Mouse (Mus musculus): ENCODE data around the gene Gipc2. TPM values are rescaled to one million over a fixed set of nuclear protein-coding genes. Genes with fewer than 3 reads are reported as not detected.
A peak's percentile ranks its signal among the peaks of the same experiment; 100 is the strongest.

The Gipc2 gene
- polyA plus RNA-seq, 1 experiment from 2014 or later: 3.1 TPM

DNA sequence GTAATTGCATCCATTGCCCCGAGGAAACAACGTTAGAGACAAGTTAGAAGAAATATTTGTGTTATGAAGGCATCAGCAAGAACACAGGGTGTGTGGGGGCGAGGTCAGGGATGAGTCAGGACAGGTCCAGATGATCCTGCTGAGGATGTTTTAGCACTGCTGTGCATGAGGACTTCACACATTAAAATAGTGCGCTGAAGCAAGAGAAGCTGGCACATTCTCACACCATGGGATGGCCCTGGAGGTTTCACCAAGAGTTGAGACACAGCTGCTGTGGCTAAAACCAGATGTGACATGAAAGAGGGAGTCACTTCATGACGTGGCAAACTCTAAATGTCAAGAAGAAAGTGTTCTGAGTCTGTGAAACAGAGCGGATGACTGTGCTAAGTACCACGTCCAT is 38.9 kb downstream of the Gipc2 start:
- Histone ChIP-seq H3K9me3 (no peaks in the 10 kb centered on the region), H3K9ac (no peak overlapping the region), H3K4me3 (no peak overlapping the region), H3K4me1 (peaks cover 7% of the 10 kb centered on the region), H3K27me3 (no peaks in the 10 kb centered on the region), H3K36me3 (no peaks in the 10 kb centered on the region), H3K27ac (no peak overlapping the region), H3K4me2 (no peak overlapping the region)
- ATAC-seq (ENCODE audit: insufficient number of reproducible peaks, insufficient read depth, low FRiP score, low TSS enrichment, low read depth): no peak
- 49% methylated on average over 7 of the region's 7 CpGs for WGBS

- no peaks in the 10 kb centered on the region for H3K9me3 ChIP-seq
- no peaks in the 10 kb centered on the region for H3K36me3 ChIP-seq
- no peak overlapping the region for H3K27ac ChIP-seq
- H3K4me2 ChIP-seq: no peak overlapping the region
- no peak overlapping the region for H3K4me3 ChIP-seq
- H3K9ac ChIP-seq: no peak overlapping the region
- ATAC-seq (ENCODE audit: insufficient number of reproducible peaks, insufficient read depth, low FRiP score, low TSS enrichment, low read depth): no peak
- H3K27me3 ChIP-seq: no peaks in the 10 kb centered on the region
- peaks cover 15% of the 10 kb centered on the region for H3K4me1 ChIP-seq
- 81% methylated on average over 3 of the region's 3 CpGs for WGBS
These were observed 43.3 kb downstream of the Gipc2 start for GRCm38 (mm10) chr3:152122720-152123119.

- Histone ChIP-seq H3K27ac (peak overlapping the region; percentile 60), H3K27me3 (no peaks in the 10 kb centered on the region), H3K4me2 (no peak overlapping the region), H3K4me1 (peaks cover 15% of the 10 kb centered on the region), H3K9ac (no peak overlapping the region), H3K4me3 (no peak overlapping the region), H3K36me3 (no peaks in the 10 kb centered on the region), H3K9me3 (no peaks in the 10 kb centered on the region)
- WGBS: 48% methylated on average over 6 of the region's 6 CpGs
- peak; percentile 68; the same call in 1 of the 2 replicates for ATAC-seq (ENCODE audit: insufficient number of reproducible peaks, insufficient read depth, low FRiP score, low TSS enrichment, low read depth)
These were observed 43.9 kb downstream of the Gipc2 start for GRCm38 (mm10) chr3:152122101-152122500.

DNA sequence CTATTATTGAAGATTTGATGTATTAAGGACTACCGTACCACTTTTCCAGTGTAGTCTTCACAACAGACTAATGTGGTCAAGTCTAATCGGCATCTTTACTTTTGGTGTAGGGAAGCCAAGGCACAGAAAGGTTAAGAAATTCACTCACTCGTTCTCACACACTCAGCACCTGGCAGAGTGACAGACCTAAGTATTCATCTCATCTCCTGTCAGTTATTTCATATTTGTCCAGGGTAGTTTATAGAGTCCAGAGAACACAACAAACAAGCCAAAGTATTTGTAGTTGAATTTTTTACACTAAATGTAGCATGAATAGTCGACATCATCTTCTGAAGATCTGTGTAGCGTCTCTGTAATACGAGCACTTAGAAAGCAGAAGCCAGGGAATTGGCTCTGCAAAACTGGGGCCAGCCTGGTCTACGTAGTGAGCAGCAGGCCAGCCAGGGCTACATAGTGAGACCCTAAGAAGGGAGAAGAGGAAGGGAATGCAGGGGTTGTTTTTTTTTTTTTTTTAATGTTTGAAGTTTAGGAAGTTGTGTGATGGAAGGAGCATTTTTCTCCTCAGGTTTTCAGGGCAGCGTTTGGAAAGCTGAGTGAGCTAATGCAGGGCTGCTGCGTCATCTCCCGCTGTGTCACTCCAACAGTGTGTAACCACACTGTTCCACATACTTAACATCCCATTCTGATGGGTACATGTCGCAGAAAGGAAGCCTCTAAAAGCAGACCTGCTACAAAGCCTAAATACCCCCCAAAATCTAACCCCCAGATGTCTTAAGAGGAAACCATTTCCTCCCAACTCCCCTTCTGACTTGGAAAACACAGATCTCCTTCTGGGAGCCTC is 44.6 kb downstream of the Gipc2 start:
- Histone ChIP-seq H3K27ac (peak overlapping the region; percentile 60; the same call in 1 of the 2 replicates), H3K36me3 (no peaks in the 10 kb centered on the region)

GRCm38 (mm10) chr3:152119987-152120386 is 46.0 kb downstream of the Gipc2 start:
- no peak overlapping the region for H3K4me2 ChIP-seq
- ATAC-seq (ENCODE audit: insufficient number of reproducible peaks, insufficient read depth, low FRiP score, low TSS enrichment, low read depth): no peak
- H3K9me3 ChIP-seq: no peaks in the 10 kb centered on the region
- no peaks in the 10 kb centered on the region for H3K27me3 ChIP-seq
- no peak overlapping the region for H3K27ac ChIP-seq
- H3K9ac ChIP-seq: no peak overlapping the region
- 54% methylated on average over 4 of the region's 4 CpGs for WGBS
- H3K4me3 ChIP-seq: no peak overlapping the region
- no peaks in the 10 kb centered on the region for H3K36me3 ChIP-seq
- peaks cover 15% of the 10 kb centered on the region for H3K4me1 ChIP-seq

More for the DNA sequence above, 44.6 kb downstream of the Gipc2 start:
- no peak for ATAC-seq (ENCODE audit: insufficient number of reproducible peaks, insufficient read depth, low FRiP score, low TSS enrichment, low read depth)
- Histone ChIP-seq H3K9ac (no peak overlapping the region), H3K9me3 (no peaks in the 10 kb centered on the region), H3K4me1 (peaks cover 15% of the 10 kb centered on the region), H3K27me3 (no peaks in the 10 kb centered on the region), H3K4me3 (no peak overlapping the region), H3K4me2 (no peak overlapping the region)
- WGBS: 75% methylated on average over 11 of the region's 11 CpGs

- no peak overlapping the region for H3K9ac ChIP-seq
- H3K4me2 ChIP-seq: no peak overlapping the region
- H3K4me1 ChIP-seq: peaks cover 33% of the 10 kb centered on the region
- no peak overlapping the region for H3K4me3 ChIP-seq
- H3K27me3 ChIP-seq: no peaks in the 10 kb centered on the region
- H3K27ac ChIP-seq: no peak overlapping the region
- WGBS: 90% methylated on average over 3 of the region's 3 CpGs
- H3K36me3 ChIP-seq: no peaks in the 10 kb centered on the region
- no peak for ATAC-seq (ENCODE audit: insufficient number of reproducible peaks, insufficient read depth, low FRiP score, low TSS enrichment, low read depth)
- H3K9me3 ChIP-seq: no peaks in the 10 kb centered on the region
These were observed 48.1 kb downstream of the Gipc2 start for GRCm38 (mm10) chr3:152117941-152118340.

- no peaks in the 10 kb centered on the region for H3K36me3 ChIP-seq
- no peak overlapping the region for H3K27ac ChIP-seq
- no peak overlapping the region for H3K4me2 ChIP-seq
- no peaks in the 10 kb centered on the region for H3K9me3 ChIP-seq
- H3K4me1 ChIP-seq: peaks cover 30% of the 10 kb centered on the region
- no peak overlapping the region for H3K4me3 ChIP-seq
- no peaks in the 10 kb centered on the region for H3K27me3 ChIP-seq
- ATAC-seq (ENCODE audit: insufficient number of reproducible peaks, insufficient read depth, low FRiP score, low TSS enrichment, low read depth): no peak
- H3K9ac ChIP-seq: no peak overlapping the region
- 80% methylated on average over 3 of the region's 3 CpGs for WGBS
These were observed 49.9 kb downstream of the Gipc2 start for GRCm38 (mm10) chr3:152116140-152116539.

DNA sequence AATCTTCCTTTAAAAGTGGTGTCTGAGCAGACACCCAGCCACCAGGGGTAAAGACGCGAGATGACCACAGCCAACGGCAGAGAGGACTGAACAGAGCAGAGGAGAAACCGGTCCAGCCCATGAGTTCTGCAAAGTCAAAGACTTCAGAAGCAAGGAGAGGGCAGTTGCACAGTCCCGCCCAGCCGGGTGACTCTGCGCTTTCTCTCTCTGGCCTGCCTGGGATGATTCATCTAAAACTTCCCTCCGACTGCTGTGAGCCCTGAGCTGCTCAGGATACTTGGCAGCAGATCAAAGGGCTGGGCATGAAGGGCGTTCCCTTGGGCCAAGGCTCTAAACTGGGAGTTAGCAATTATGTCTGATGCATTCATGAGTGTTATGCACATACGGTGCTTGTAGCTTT is 51.2 kb downstream of the Gipc2 start:
- Histone ChIP-seq H3K4me1 (peaks cover 41% of the 10 kb centered on the region), H3K9ac (no peak overlapping the region), H3K36me3 (no peaks in the 10 kb centered on the region), H3K4me3 (no peak overlapping the region), H3K9me3 (no peaks in the 10 kb centered on the region), H3K27ac (no peak overlapping the region), H3K27me3 (no peaks in the 10 kb centered on the region), H3K4me2 (peak overlapping the region; percentile 5; the same call in 1 of the 2 replicates)
- peak; percentile 56; the same call in 1 of the 2 replicates for ATAC-seq (ENCODE audit: insufficient number of reproducible peaks, insufficient read depth, low FRiP score, low TSS enrichment, low read depth)
- 30% methylated on average over 10 of the region's 10 CpGs for WGBS

GRCm38 (mm10) chr3:152114222-152114621 is 51.8 kb downstream of the Gipc2 start:
- 45% methylated on average over 4 of the region's 4 CpGs for WGBS
- ATAC-seq (ENCODE audit: insufficient number of reproducible peaks, insufficient read depth, low FRiP score, low TSS enrichment, low read depth): no peak
- H3K9ac ChIP-seq: no peak overlapping the region
- H3K4me3 ChIP-seq: no peak overlapping the region
- H3K4me1 ChIP-seq: peaks cover 46% of the 10 kb centered on the region
- H3K4me2 ChIP-seq: no peak overlapping the region
- no peaks in the 10 kb centered on the region for H3K9me3 ChIP-seq
- H3K27me3 ChIP-seq: no peaks in the 10 kb centered on the region
- no peaks in the 10 kb centered on the region for H3K36me3 ChIP-seq
- H3K27ac ChIP-seq: peak overlapping the region; percentile 22; the same call in 1 of the 2 replicates

DNA sequence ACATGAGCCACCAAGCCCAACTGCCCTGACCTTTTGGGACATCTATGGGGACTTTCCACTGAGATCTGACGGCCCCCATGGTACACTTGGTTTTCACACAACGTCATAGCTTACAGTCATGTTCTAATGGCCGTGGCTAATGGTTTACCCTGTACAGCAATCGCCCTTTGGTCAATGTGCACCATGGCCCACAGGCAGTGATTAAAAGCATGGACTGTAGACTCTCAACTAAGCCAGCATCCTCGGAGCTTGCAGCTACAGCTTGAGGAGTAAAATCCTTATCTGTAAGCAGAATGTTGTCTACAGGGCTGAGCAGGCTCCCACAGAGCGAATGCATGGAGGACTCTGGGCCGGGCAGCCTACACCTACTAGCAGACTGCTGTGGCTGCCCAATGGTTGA is 52.5 kb downstream of the Gipc2 start:
- ATAC-seq (ENCODE audit: insufficient number of reproducible peaks, insufficient read depth, low FRiP score, low TSS enrichment, low read depth): no peak
- H3K36me3 ChIP-seq: no peaks in the 10 kb centered on the region
- peaks cover 52% of the 10 kb centered on the region for H3K4me1 ChIP-seq
- no peak overlapping the region for H3K4me3 ChIP-seq
- no peak overlapping the region for H3K9ac ChIP-seq
- no peaks in the 10 kb centered on the region for H3K9me3 ChIP-seq
- H3K4me2 ChIP-seq: no peak overlapping the region
- peak overlapping the region; percentile 60 for H3K27ac ChIP-seq
- WGBS: 58% methylated on average over 7 of the region's 7 CpGs
- H3K27me3 ChIP-seq: no peaks in the 10 kb centered on the region

GRCm38 (mm10) chr3:152112664-152113063 is 53.4 kb downstream of the Gipc2 start:
- 77% methylated on average over 8 of the region's 8 CpGs for WGBS
- H3K36me3 ChIP-seq: no peaks in the 10 kb centered on the region
- H3K4me1 ChIP-seq: peaks cover 59% of the 10 kb centered on the region
- 0 out of 2 replicates have a peak overlapping the region, but pooled peaks have one; percentile 14 for H3K4me2 ChIP-seq
- H3K9me3 ChIP-seq: no peaks in the 10 kb centered on the region
- H3K9ac ChIP-seq: no peak overlapping the region
- peak overlapping the region; percentile 76 for H3K27ac ChIP-seq
- ATAC-seq (ENCODE audit: insufficient number of reproducible peaks, insufficient read depth, low FRiP score, low TSS enrichment, low read depth): no peak
- H3K4me3 ChIP-seq: no peak overlapping the region
- H3K27me3 ChIP-seq: no peaks in the 10 kb centered on the region

GRCm38 (mm10) chr3:152111482-152111881 is 54.5 kb downstream of the Gipc2 start:
- no peak overlapping the region for H3K9ac ChIP-seq
- peak overlapping the region; percentile 35; the same call in 1 of the 2 replicates for H3K27ac ChIP-seq
- WGBS: 43% methylated on average over 4 of the region's 4 CpGs
- peak overlapping the region; percentile 32 for H3K4me2 ChIP-seq
- no peak for ATAC-seq (ENCODE audit: insufficient number of reproducible peaks, insufficient read depth, low FRiP score, low TSS enrichment, low read depth)
- H3K4me1 ChIP-seq: peaks cover 70% of the 10 kb centered on the region
- H3K4me3 ChIP-seq: no peak overlapping the region
- no peaks in the 10 kb centered on the region for H3K9me3 ChIP-seq
- no peaks in the 10 kb centered on the region for H3K36me3 ChIP-seq
- H3K27me3 ChIP-seq: peaks cover 6% of the 10 kb centered on the region
